Mouse (Mus musculus) B cell, adult 2 months (primary cell): Measurements from ENCODE around the gene Gm21969.
A peak's percentile ranks its signal among the peaks of the same experiment; 100 is the strongest.

Source experiments
- DNase-seq, 2 experiments: peaks; one replicate each; pipeline ENCODE4 v3.0.0; 2022

The Gm21969 gene

GRCm38 (mm10) chr4:139669847-139670246, 66.9 kb downstream of the Gm21969 start:
- DNase-seq = peak; percentile 70 to 71

DNA sequence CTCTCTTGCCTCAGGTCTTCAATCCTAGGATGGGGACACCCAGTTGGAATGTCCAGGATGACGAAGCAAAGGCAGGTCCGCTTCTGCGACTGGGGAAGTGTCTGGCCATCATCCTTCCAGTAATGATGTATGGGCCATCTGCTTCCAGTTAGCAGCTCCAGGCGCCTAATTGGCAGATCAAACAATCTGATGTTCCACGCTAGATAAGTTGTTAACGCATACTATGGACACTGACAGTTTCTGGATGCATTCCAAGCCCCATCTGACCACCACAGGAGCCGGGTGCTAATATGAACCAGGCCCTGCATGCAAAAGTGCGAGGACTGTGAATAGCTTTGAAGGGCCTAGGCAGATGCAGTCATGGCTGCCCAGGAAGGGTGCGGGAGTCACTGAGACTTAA, 72.7 kb downstream of the Gm21969 start:
- DNase-seq = no peak

GRCm38 (mm10) chr4:139683728-139684638, 81.0 kb downstream of the Gm21969 start:
- no peak for DNase-seq

GRCm38 (mm10) chr4:139684639-139685017, 81.6 kb downstream of the Gm21969 start:
- peak; percentile 53 to 63 for DNase-seq

DNA sequence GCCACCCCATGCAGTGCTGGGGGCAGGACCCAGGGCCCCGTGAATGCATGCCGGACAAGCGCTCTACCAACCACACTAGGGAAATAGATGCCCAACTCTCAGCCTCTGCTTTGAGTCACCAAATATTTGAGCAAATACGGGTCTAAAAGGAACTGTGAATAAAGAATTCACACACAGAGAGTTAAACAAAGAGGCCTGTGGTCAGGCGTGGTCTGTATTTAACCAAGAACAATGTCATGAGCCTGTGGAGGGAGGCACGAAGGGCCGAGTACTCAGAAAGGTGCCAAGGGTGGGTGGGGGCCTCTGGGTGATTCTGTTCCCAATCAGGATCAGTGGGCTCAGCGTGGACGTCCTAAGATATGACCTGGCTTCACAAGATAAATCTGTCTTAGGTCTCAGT, 85.1 kb downstream of the Gm21969 start:
- DNase-seq = no peak

DNA sequence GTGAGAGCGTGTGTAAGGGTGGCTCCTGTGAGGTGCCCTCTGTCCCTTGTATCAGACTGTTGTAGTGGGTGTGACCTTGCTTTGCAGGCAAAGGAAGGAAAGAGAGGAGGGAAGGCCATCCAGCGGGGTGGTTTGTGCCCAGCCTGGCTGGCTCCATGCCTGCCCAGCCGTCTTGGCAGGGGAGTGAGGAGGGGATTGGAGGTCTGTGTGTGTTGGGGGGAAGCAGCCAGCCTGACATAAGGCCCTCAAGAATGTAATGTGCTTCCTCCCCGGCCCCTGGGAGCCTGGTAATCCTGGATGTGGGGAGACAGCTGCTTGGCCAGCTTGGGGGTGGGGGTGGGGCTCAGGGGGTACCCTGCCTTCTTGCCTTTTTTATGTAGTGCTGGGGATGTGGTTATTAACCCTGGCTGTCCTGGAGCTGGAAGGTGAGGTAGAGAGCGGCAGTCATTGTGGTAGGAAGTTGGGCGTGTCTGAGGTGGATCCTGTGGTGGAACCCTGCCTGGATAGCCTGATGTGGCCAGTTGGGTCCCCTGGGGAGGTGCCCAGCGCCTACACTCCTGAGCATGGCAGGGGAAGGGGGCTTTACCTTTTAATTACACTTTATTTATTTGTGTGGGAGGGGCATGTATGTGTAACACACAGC, 86.8 kb downstream of the Gm21969 start:
- no peak for DNase-seq

- no peak for DNase-seq
Observed at GRCm38 (mm10) chr4:139693315-139693714, 90.3 kb downstream of the Gm21969 start.

GRCm38 (mm10) chr4:139697755-139698154, 94.8 kb downstream of the Gm21969 start:
- no peak for DNase-seq

- DNase-seq = no peak
Observed at GRCm38 (mm10) chr4:139698602-139699001, 95.6 kb downstream of the Gm21969 start.

- no peak for DNase-seq
Observed at GRCm38 (mm10) chr4:139702914-139703313, 99.9 kb downstream of the Gm21969 start.

GRCm38 (mm10) chr4:139703468-139703867, 100.5 kb downstream of the Gm21969 start:
- peak; percentile 25 to 32 for DNase-seq

GRCm38 (mm10) chr4:139705986-139706385, 103.0 kb downstream of the Gm21969 start:
- DNase-seq = no peak

DNA sequence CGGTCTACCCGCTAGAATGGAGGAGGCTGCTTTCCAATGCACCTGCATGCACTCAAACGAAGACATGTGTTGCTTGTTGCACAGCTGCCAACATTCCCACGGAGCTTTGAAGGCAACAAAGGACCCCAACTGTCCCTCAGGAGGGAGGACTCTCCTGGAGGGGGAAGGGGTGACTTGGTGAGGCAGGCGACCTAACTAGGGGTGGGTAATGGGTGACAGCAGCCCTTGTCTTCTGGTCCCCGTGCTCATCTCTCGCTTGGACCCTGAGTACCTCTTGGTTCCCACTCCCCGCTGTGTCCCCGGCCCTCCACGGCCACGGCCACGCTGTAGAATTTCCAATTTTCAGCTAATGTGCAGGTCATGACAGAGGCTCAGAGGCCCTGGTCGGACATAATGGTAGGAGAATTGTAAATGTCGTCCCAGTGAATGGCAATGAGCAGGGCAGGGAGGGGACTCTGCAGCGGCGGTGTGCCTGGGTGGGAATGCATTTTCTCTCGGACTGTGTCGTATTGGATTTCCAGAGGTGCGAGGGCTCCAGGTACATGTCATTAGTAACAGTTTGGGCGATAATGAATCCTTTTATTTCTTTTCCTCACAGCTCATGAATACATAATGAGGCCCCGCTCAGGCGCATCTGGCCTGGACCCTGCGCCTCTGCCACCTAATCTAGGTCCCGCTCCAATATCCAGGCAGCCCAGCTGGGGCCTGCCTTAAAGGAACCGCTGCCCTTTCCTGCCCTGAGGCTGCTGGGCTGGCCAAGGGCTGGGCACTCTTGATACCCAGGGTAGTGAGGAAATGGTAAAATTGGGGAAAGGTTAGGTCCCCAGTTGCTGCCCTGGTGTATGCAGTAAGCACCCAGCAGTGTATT, 107.7 kb downstream of the Gm21969 start:
- no peak for DNase-seq
